Mouse (Mus musculus): Measurements from ENCODE around the gene Akt1. TPM values are rescaled to one million over a fixed set of nuclear protein-coding genes. Genes with fewer than 3 reads are reported as not detected.
A peak's percentile ranks its signal among the peaks of the same experiment; 100 is the strongest.

Gene Akt1
- total and polyA plus RNA-seq, 3 experiments, result 149 to 207 (median 189) TPM

DNA sequence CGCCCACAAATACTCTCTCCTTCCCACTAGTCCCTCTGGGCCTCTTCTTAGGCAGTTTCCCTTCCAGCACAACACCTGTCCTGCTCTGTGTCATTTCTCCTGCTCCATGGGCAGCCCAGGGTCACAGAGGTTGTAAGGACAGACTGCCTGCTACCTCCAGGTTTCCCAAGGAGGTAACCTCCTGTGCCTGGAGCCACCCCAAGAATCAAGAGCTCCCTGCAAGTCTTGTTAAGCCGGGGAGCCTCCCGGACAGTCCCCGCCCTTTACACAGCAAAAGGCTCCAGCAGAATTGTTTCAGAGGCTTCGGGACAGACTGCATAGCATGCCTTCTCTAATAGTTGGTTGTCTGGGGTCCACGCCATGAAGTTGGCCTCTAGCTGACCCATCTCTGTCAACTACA, 48.2 kb downstream of the Akt1 start:
- no peaks in the 10 kb centered on the region for H3K36me3 ChIP-seq (ENCODE audit: control insufficient read depth, insufficient read depth, low read length)
- no peak overlapping the region for H3K4me3 ChIP-seq
- H3K79me2 ChIP-seq (replicated peaks; ENCODE audit: control insufficient read depth, insufficient read depth, low read length), result no peaks in the 10 kb centered on the region
- no peaks in the 10 kb centered on the region for H3K27me3 ChIP-seq (ENCODE audit: control insufficient read depth, insufficient read depth, low read length)
- H3K27ac ChIP-seq, result no peak overlapping the region; the same call in 1 of the 2 replicates
- TF ChIP-seq POLR2A (IDR thresholded peaks at IDR 0.05; ENCODE audit: insufficient read depth, low read depth, low read length), result no peak
- TF ChIP-seq EP300 (IDR thresholded peaks at IDR 0.05; ENCODE audit: insufficient read depth, low read depth, low read length), result no peak
- H3K9ac ChIP-seq (ENCODE audit: low read depth, low read length), result no peak overlapping the region
- WGBS, result 71% methylated on average over 6 of the region's 6 CpGs
- intact Hi-C loops (cut with DNase I), result no loop called here
- DNase-seq, result no peak
- H3K4me1 ChIP-seq (ENCODE audit: control insufficient read depth, insufficient read depth, low read length), result peaks cover 20% of the 10 kb centered on the region

DNA sequence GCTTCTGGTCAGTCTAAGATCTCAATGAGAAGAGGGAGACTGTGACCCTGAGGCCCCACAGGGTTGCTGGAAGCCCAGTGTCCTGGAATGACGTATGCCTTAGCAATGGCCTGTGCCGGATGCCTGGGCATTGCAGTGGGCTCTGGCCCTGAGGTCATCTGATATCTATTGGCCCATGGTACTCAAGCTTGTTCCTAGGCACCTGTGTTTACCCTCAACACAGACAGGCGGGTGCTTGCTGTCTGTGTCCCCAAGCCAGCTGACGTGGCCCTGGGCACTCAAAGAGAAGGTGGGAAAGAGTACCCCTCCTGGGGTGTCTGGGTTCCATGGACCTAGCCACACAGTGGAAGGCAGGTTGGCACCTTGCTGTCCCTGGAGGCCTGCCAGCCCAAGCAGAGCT, 49.0 kb downstream of the Akt1 start:
- intact Hi-C loops (cut with DNase I), result no loop called here
- no peaks in the 10 kb centered on the region for H3K36me3 ChIP-seq (ENCODE audit: control insufficient read depth, insufficient read depth, low read length)
- WGBS, result 56% methylated on average over 4 of the region's 4 CpGs
- DNase-seq, result no peak
- peak overlapping the region; percentile 28; the same call in 1 of the 2 replicates for H3K27ac ChIP-seq
- no peaks in the 10 kb centered on the region for H3K27me3 ChIP-seq (ENCODE audit: control insufficient read depth, insufficient read depth, low read length)
- no peak overlapping the region for H3K9ac ChIP-seq (ENCODE audit: low read depth, low read length)
- H3K4me1 ChIP-seq (ENCODE audit: control insufficient read depth, insufficient read depth, low read length), result peaks cover 20% of the 10 kb centered on the region
- 0 out of 2 replicates have a peak, but pooled peaks have one; percentile 29 for TF ChIP-seq POLR2A (IDR thresholded peaks at IDR 0.05; ENCODE audit: insufficient read depth, low read depth, low read length)
- no peak for TF ChIP-seq CTCF (IDR thresholded peaks at IDR 0.05)
- TF ChIP-seq EP300 (IDR thresholded peaks at IDR 0.05; ENCODE audit: insufficient read depth, low read depth, low read length), result no peak
- no peak overlapping the region for H3K4me3 ChIP-seq
- no peaks in the 10 kb centered on the region for H3K79me2 ChIP-seq (replicated peaks; ENCODE audit: control insufficient read depth, insufficient read depth, low read length)

DNA sequence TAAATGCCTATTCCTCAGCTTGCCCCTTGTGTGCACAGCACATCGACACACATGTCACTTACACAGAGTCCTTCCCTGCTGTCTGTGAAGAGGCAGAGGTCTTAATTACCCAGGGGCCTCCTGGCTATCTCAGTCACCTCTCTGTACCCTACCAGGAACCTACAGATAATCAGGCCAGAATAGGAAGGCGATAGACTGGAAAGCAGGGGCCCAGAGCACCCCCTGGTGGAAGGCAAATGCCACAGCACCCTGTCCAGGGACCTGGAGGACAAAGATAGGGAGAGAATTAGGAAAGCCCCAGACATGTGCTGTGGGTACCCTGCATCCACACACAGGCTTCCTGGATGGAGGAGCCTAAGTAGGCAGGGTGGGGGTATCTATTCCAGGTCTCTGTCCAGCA, 50.9 kb downstream of the Akt1 start:
- Histone ChIP-seq H3K4me1 (ENCODE audit: control insufficient read depth, insufficient read depth, low read length) (peaks cover 12% of the 10 kb centered on the region), H3K27ac (peak overlapping the region; percentile 32; the same call in 1 of the 2 replicates), H3K9ac (ENCODE audit: low read depth, low read length) (no peak overlapping the region), H3K27me3 (ENCODE audit: control insufficient read depth, insufficient read depth, low read length) (no peaks in the 10 kb centered on the region), H3K79me2 (replicated peaks; ENCODE audit: control insufficient read depth, insufficient read depth, low read length) (no peaks in the 10 kb centered on the region), H3K36me3 (ENCODE audit: control insufficient read depth, insufficient read depth, low read length) (no peaks in the 10 kb centered on the region), H3K4me3 (no peak overlapping the region)
- 18% methylated on average over 2 of the region's 2 CpGs for WGBS
- intact Hi-C loops (cut with DNase I), result loop anchor here (1.0 kb wide), 1 partner anchor 71 kb away; no protein-coding TSS in a partner anchor
- TF ChIP-seq POLR2A (IDR thresholded peaks at IDR 0.05; ENCODE audit: insufficient read depth, low read depth, low read length) (no peak), EP300 (IDR thresholded peaks at IDR 0.05; ENCODE audit: insufficient read depth, low read depth, low read length) (peak; percentile 71; the same call in 1 of the 2 replicates), CTCF (IDR thresholded peaks at IDR 0.05) (peak; percentile 99)
- peak; percentile 64 to 74 for DNase-seq

DNA sequence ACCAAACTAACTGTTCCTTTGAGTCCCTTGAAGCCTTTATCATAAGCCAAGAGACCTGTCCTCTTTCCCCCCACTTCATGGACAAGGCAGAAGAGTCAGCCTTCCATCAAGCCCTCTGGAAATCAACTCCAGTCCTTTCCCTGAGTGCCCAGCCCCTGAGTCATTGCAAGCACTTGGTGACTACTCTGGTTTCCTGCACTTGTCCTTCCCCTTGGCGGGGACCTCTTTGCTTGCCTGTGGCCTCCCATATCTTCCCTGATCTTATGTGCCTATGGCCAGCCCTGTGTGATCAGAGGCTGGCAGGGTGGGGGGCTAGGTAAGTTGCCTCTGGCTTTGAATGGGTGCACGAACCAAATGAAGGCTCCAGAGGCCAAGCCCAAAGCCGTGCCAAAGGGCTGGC, 52.8 kb downstream of the Akt1 start:
- intact Hi-C loops (cut with DNase I), result no loop called here
- WGBS, result 77% methylated on average over 3 of the region's 3 CpGs
- no peak for DNase-seq

DNA sequence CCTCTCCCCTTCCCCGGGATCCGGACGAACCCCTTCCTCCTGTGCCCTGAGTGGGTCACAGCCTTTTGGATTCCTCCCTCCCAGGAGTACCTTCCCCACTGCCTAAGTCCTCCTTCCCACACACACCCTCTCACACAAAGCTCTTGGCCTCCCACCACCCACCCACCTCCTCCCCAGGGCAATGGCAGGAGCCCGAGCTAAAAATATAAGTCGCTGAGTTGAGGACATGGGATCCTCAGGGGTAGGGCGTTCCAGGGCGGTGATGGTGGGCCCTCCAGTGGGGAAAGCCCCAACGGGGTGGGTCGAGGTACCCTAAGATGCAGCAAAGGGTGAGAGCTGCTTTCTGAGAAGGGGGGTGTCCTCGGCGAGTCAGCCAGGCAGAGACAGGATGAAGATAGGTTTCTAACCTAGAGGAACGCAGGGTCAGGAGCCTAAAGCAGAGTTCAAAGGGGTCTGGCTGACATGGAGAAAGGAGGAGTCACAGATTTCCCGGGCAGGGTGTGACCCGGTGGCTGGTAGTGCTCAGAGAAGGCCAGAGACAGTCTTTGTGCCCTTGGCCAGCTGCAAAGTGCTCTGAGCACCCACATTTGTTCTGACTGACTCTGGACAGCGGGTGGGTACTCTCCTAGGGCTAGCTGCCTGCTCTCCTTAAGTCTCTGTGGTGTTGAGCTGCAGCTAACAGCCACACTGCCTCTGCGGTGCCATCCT, 54.2 kb downstream of the Akt1 start:
- Histone ChIP-seq H3K9ac (ENCODE audit: low read depth, low read length) (peak overlapping the region; percentile 80), H3K27ac (peak overlapping the region; percentile 97), H3K27me3 (ENCODE audit: control insufficient read depth, insufficient read depth, low read length) (no peaks in the 10 kb centered on the region), H3K4me1 (ENCODE audit: control insufficient read depth, insufficient read depth, low read length) (peaks cover 14% of the 10 kb centered on the region), H3K79me2 (replicated peaks; ENCODE audit: control insufficient read depth, insufficient read depth, low read length) (no peaks in the 10 kb centered on the region), H3K4me3 (peak overlapping the region; percentile 60), H3K36me3 (ENCODE audit: control insufficient read depth, insufficient read depth, low read length) (no peaks in the 10 kb centered on the region)
- intact Hi-C loops (cut with DNase I), result no loop called here
- 0 out of 2 replicates have a peak, but pooled peaks have one; percentile 32 for TF ChIP-seq EP300 (IDR thresholded peaks at IDR 0.05; ENCODE audit: insufficient read depth, low read depth, low read length)
- TF ChIP-seq CTCF (IDR thresholded peaks at IDR 0.05), result no peak
- peak; percentile 31; the same call in 1 of the 2 replicates for TF ChIP-seq POLR2A (IDR thresholded peaks at IDR 0.05; ENCODE audit: insufficient read depth, low read depth, low read length)
- WGBS, result 20% methylated on average over 16 of the region's 16 CpGs
- DNase-seq, result peak in 1 of 2 experiments; percentile 49

More for the DNA sequence above, 52.8 kb downstream of the Akt1 start:
- H3K9ac ChIP-seq (ENCODE audit: low read depth, low read length), result no peak overlapping the region
- no peaks in the 10 kb centered on the region for H3K79me2 ChIP-seq (replicated peaks; ENCODE audit: control insufficient read depth, insufficient read depth, low read length)
- no peak overlapping the region for H3K27ac ChIP-seq
- no peak overlapping the region for H3K4me3 ChIP-seq
- H3K36me3 ChIP-seq (ENCODE audit: control insufficient read depth, insufficient read depth, low read length), result no peaks in the 10 kb centered on the region
- TF ChIP-seq EP300 (IDR thresholded peaks at IDR 0.05; ENCODE audit: insufficient read depth, low read depth, low read length) (no peak), CTCF (IDR thresholded peaks at IDR 0.05) (no peak), POLR2A (IDR thresholded peaks at IDR 0.05; ENCODE audit: insufficient read depth, low read depth, low read length) (no peak)
- H3K4me1 ChIP-seq (ENCODE audit: control insufficient read depth, insufficient read depth, low read length), result peaks cover 17% of the 10 kb centered on the region
- H3K27me3 ChIP-seq (ENCODE audit: control insufficient read depth, insufficient read depth, low read length), result no peaks in the 10 kb centered on the region
